Mouse (Mus musculus): Measurements from ENCODE around the gene Oaz2. TPM values are rescaled to one million over a fixed set of nuclear protein-coding genes. Genes with fewer than 3 reads are reported as not detected.

Oaz2 gene
- polyA plus RNA-seq (2012; rRNA removed) = 228 and 229 TPM in 2 replicates

DNA sequence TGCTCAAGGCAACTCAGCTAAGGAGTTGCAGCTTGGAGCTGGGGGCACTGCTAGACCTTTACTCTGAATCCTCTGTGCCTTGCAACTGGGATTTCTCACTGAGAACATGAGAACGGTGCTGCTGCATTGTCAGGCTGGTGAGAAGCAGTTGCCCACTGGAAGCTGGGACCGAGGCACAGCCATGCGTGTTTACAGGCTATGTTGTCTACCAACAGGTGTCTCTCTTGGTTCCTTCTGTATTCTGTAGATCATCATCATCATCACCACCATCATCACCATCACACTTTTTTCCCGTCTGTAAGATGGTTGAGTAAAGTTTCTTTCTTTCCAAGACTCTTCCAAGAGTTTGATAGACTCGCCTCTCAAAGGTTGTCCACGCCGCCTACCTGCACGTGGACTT is at the start of gene Oaz2:
Gene Oaz2, plus strand, starts transcription at position 301 of the 400 bp plus-strand sequence.

DNA sequence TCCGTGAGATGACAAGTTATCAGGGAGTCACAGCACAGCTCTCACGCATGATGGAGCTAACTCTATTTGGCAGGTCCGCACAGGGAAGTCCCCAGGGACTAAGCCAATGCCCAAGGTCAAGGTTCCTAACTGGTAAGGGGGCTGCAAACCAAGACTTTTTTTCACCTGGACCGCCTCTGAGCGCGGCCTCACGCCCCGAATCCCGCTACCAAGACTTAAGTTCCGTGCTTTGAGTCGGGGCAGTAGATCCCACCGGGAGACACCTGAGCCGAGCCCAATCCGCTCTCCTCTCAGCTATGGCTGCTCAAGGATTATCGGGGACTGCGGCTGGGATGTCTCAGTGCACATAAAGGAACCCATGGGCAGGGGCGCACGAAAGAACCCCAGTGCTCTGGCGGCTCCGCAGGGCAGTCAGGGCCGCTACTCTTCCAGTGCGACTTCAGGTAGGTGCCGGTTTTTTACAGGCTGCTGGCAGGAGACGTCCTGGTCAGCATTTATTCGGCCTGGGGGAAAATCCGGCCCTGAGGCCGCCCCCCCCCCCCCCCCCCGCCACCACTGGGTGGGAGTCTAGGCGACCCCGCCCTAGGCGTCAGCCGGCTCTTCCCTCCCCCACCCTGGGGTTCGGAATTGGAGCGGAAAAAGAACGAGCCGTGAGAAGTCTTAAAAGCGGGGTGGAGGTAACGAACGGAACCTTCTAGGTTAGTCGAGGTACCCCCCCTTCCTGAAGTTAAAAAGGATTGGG is 38.6 kb upstream of the Oaz2 start, which contains the start of gene Rbpms2:
Gene Rbpms2, plus strand, starts transcription at position 624 of the 742 bp plus-strand sequence.

Other genes starting within 250 kb of the Oaz2 start
- not detected in 2 replicates for gene Slc51b, start 245.0 kb upstream of the Oaz2 start, polyA plus RNA-seq (2012; rRNA removed)
- gene Mtfmt, start 232.2 kb upstream of the Oaz2 start, polyA plus RNA-seq (2012; rRNA removed) = 22.2 and 23.2 TPM in 2 replicates
- gene Spg21, start 207.1 kb upstream of the Oaz2 start, polyA plus RNA-seq (2012; rRNA removed) = 45.7 and 50.9 TPM in 2 replicates
- 2.4 and 2.9 TPM in 2 replicates for gene Ankdd1a, start 147.8 kb upstream of the Oaz2 start, polyA plus RNA-seq (2012; rRNA removed)
- 4.1 and 4.8 TPM in 2 replicates for gene Plekho2, start 88.0 kb upstream of the Oaz2 start, polyA plus RNA-seq (2012; rRNA removed)
- 2.2 and 2.4 TPM in 2 replicates for gene Pif1, start 80.8 kb upstream of the Oaz2 start, polyA plus RNA-seq (2012; rRNA removed)
- gene Rbpms2, start 38.4 kb upstream of the Oaz2 start, polyA plus RNA-seq (2012; rRNA removed) = 3.1 and 3.3 TPM in 2 replicates
- gene Zfp609, start 159.6 kb downstream of the Oaz2 start, polyA plus RNA-seq (2012; rRNA removed) = 14.9 and 19.7 TPM in 2 replicates
- gene Pclaf, start 222.2 kb downstream of the Oaz2 start, polyA plus RNA-seq (2012; rRNA removed) = 16.1 and 17.6 TPM in 2 replicates
- 22.6 and 25.4 TPM in 2 replicates for gene Trip4, start 240.8 kb downstream of the Oaz2 start, polyA plus RNA-seq (2012; rRNA removed)
- gene Csnk1g1, start 240.9 kb downstream of the Oaz2 start, polyA plus RNA-seq (2012; rRNA removed) = 22.3 and 23.5 TPM in 2 replicates

Data from central nervous system, embryonic 18 days (tissue).